Mouse (Mus musculus) cerebellum, adult 18-20 months (tissue): Measurements from ENCODE around the gene Ifrd2.
A peak's percentile ranks its signal among the peaks of the same experiment; 100 is the strongest.

Experiments used
- DNase-seq, 2 experiments: peaks; one replicate each; pipeline ENCODE4 v3.0.0; 2021

Gene Ifrd2

GRCm38 (mm10) chr9:107576357-107577107 lies 10.9 kb upstream of the Ifrd2 start, which contains the start of gene Hyal1:
Gene Hyal1 (plus strand): TSS chr9:107576927.
- DNase-seq: peak in 1 of 2 experiments; percentile 36

- DNase-seq: no peak
These were observed 9.6 kb upstream of the Ifrd2 start for GRCm38 (mm10) chr9:107577871-107578270.

- DNase-seq: no peak
These were observed 8.9 kb upstream of the Ifrd2 start, which contains the start of gene Naa80 for GRCm38 (mm10) chr9:107578587-107578986. Gene Naa80 (plus strand): TSS chr9:107578887.

GRCm38 (mm10) chr9:107579023-107579900 lies 8.2 kb upstream of the Ifrd2 start:
- DNase-seq: peak; percentile 47 to 70

- DNase-seq: peak; percentile 86 to 94
These were observed 6.7 kb upstream of the Ifrd2 start, which contains the start of gene Hyal3 for GRCm38 (mm10) chr9:107580501-107581317. Gene Hyal3 (plus strand): TSS chr9:107580818.

GRCm38 (mm10) chr9:107581584-107581983 lies 5.9 kb upstream of the Ifrd2 start:
- no peak for DNase-seq

- peak in 1 of 2 experiments; percentile 25 for DNase-seq
These were observed 4.9 kb upstream of the Ifrd2 start for GRCm38 (mm10) chr9:107582509-107583062.

GRCm38 (mm10) chr9:107583174-107583573 lies 4.3 kb upstream of the Ifrd2 start:
- no peak for DNase-seq

GRCm38 (mm10) chr9:107586504-107586903 lies 938 bp upstream of the Ifrd2 start:
- peak in 1 of 2 experiments; percentile 34 for DNase-seq

GRCm38 (mm10) chr9:107587833-107588639 lies 594 bp downstream of the Ifrd2 start:
- DNase-seq: no peak

GRCm38 (mm10) chr9:107590058-107590772 lies 2.8 kb downstream of the Ifrd2 start:
- DNase-seq: peak in 1 of 2 experiments; percentile 45

GRCm38 (mm10) chr9:107590773-107591060 lies 3.3 kb downstream of the Ifrd2 start:
- no peak for DNase-seq

GRCm38 (mm10) chr9:107593101-107593976 lies 5.9 kb downstream of the Ifrd2 start:
- peak; percentile 88 to 93 for DNase-seq

GRCm38 (mm10) chr9:107594281-107595062 lies 7.0 kb downstream of the Ifrd2 start:
- no peak for DNase-seq

GRCm38 (mm10) chr9:107596619-107597569 lies 9.5 kb downstream of the Ifrd2 start:
- DNase-seq: no peak

GRCm38 (mm10) chr9:107598385-107598784 lies 10.9 kb downstream of the Ifrd2 start:
- DNase-seq: no peak

GRCm38 (mm10) chr9:107599433-107599832 lies 12.0 kb downstream of the Ifrd2 start:
- DNase-seq: peak in 1 of 2 experiments; percentile 18

GRCm38 (mm10) chr9:107599842-107600241 lies 12.4 kb downstream of the Ifrd2 start:
- peak; percentile 68 to 72 for DNase-seq
